In genomic region chr4:117866083-117866482, GRCm38 (mm10) we compare ENCODE assay signal across 8 mouse cellular contexts. TPM values are rescaled to one million over a fixed set of nuclear protein-coding genes. Genes with fewer than 3 reads are reported as not detected.
A peak's percentile ranks its signal among the peaks of the same experiment; 100 is the strongest.
DNase-seq lines count a peak whose midpoint lies in the region; ATAC-seq and TF ChIP-seq lines count a peak whose summit lies in the region.

No protein-coding gene starts in this region.

- CTCF ChIA-PET in Patski (lab: Charles Lee): interaction anchor here (1.8 kb wide), 1 partner anchor 12 kb away, joined by 3 read pairs; no protein-coding TSS in a partner anchor

- peak; percentile 66 for ATAC-seq in Patski
- ATAC-seq in granulocyte monocyte progenitor cell, adult 5-6 weeks (replicated peaks; ENCODE audit: poor library complexity, severe bottlenecking): peak; percentile 48
- ATAC-seq in neural tube, embryonic 14.5 days (ENCODE audit: low read depth): peak; percentile 32; the same call in 1 of the 2 replicates
- no peak for ATAC-seq in erythroid progenitor cell, adult 5-6 weeks (replicated peaks; ENCODE audit: low FRiP score, poor library complexity, severe bottlenecking)

- H3K9ac ChIP-seq in neural tube, embryonic 14.5 days (replicated peaks; ENCODE audit: low read depth, low read length): no peak overlapping the region

- POLR2A ChIA-PET in Patski (lab: Charles Lee): interaction anchor here (0.6 to 1.3 kb wide), 2 partner anchors 11 to 137 kb away, joined by 3 read pairs; no protein-coding TSS in a partner anchor

- no peak overlapping the region for H3K4me3 ChIP-seq in neural tube, embryonic 14.5 days (ENCODE audit: low read depth, low read length)
- no peak overlapping the region for H3K4me3 ChIP-seq in hindbrain, embryonic 10.5 days

- TF ChIP-seq CTCF in Patski (IDR thresholded peaks at IDR 0.05): no peak

- H3K27ac ChIP-seq in neural tube, embryonic 14.5 days (ENCODE audit: low read depth, low read length): 0 out of 2 replicates have a peak overlapping the region, but pooled peaks have one; percentile 34
- no peak overlapping the region for H3K27ac ChIP-seq in hindbrain, embryonic 10.5 days

- 53% methylated on average over 9 of the region's 9 CpGs for WGBS in neural tube, embryonic 14.5 days
- 61% methylated on average over 9 of the region's 9 CpGs for WGBS in hindbrain, embryonic 10.5 days

- DNase-seq in cerebellum, adult 18-20 months: peak; percentile 33 to 35
- no peak for DNase-seq in cerebellum, adult 9-10 months
- DNase-seq in Patski (ENCODE audit: low read depth, low spot score): peak; percentile 55
- DNase-seq in kidney, postnatal 10 days: peak; percentile 90
- no peak for DNase-seq in hindbrain, embryonic 10.5 days (ENCODE audit: low spot score)

- no peaks in the 10 kb centered on the region for H3K27me3 ChIP-seq in Patski
- no peaks in the 10 kb centered on the region for H3K27me3 ChIP-seq in neural tube, embryonic 14.5 days (ENCODE audit: control insufficient read depth, insufficient read depth, low read length)
- H3K27me3 ChIP-seq in hindbrain, embryonic 10.5 days (ENCODE audit: insufficient read depth, poor library complexity, severe bottlenecking): peaks cover 15% of the 10 kb centered on the region

- peaks cover 7% of the 10 kb centered on the region; the same call in 1 of the 2 replicates for H3K4me1 ChIP-seq in neural tube, embryonic 14.5 days (ENCODE audit: control insufficient read depth, insufficient read depth, low read length)
- peaks cover 53% of the 10 kb centered on the region for H3K4me1 ChIP-seq in hindbrain, embryonic 10.5 days (replicated peaks)

- no peak overlapping the region for H3K4me2 ChIP-seq in neural tube, embryonic 14.5 days (ENCODE audit: low read depth, low read length)

- no peaks in the 10 kb centered on the region for H3K9me3 ChIP-seq in neural tube, embryonic 14.5 days (ENCODE audit: control insufficient read depth, low read length)
- H3K9me3 ChIP-seq in hindbrain, embryonic 10.5 days: no peaks in the 10 kb centered on the region

- no peaks in the 10 kb centered on the region for H3K36me3 ChIP-seq in neural tube, embryonic 14.5 days (ENCODE audit: control insufficient read depth, insufficient read depth, low read length)
- H3K36me3 ChIP-seq in hindbrain, embryonic 10.5 days: no peaks in the 10 kb centered on the region

- in situ Hi-C loops in Patski (cut with MboI; ENCODE audit: low pct_unique_long_range_greater_than_20kb): no loop called here

RNA-seq across cellular contexts. Expression of gene Ccdc24, which starts 6.3 kb away (rescaled TPM):
- polyA plus RNA-seq in Patski (2021): 0.78 TPM
- total RNA-seq in granulocyte monocyte progenitor cell, adult 5-6 weeks (2014; fragmentation: Nextera tagmentation): not detected in 2 replicates
- not detected in 2 replicates for total RNA-seq in granulocyte monocyte progenitor cell, adult 5-6 weeks (2017)
- polyA plus RNA-seq in neural tube, embryonic 14.5 days (2014; fragmentation: Nextera tagmentation; extraction: Ambion mirVana): 1.4 and 2.6 TPM in 2 replicates
- 1.3 TPM in 1 of 2 replicates, not detected in the other for total RNA-seq in erythroid progenitor cell, adult 5-6 weeks (2015; ENCODE audit: low replicate concordance)
- 0.98 and 17.2 TPM in 2 replicates for total RNA-seq in erythroid progenitor cell, adult 5-6 weeks (2017; ENCODE audit: low replicate concordance)
- 2.0 and 2.4 TPM in 2 replicates for polyA plus RNA-seq in hindbrain, embryonic 10.5 days (2016; fragmentation: Nextera tagmentation; extraction: Ambion mirVana)

RNA-seq across cellular contexts. Expression of gene B4galt2, which starts 17.2 kb away (rescaled TPM):
- 26.0 TPM for polyA plus RNA-seq in Patski (2021)
- 0.73 TPM in 1 of 2 replicates, not detected in the other for total RNA-seq in granulocyte monocyte progenitor cell, adult 5-6 weeks (2014; fragmentation: Nextera tagmentation)
- total RNA-seq in granulocyte monocyte progenitor cell, adult 5-6 weeks (2017): 0.04 TPM in 1 of 2 replicates, not detected in the other
- 68.7 and 73.6 TPM in 2 replicates for polyA plus RNA-seq in neural tube, embryonic 14.5 days (2014; fragmentation: Nextera tagmentation; extraction: Ambion mirVana)
- not detected in 2 replicates for total RNA-seq in erythroid progenitor cell, adult 5-6 weeks (2015; ENCODE audit: low replicate concordance)
- total RNA-seq in erythroid progenitor cell, adult 5-6 weeks (2017; ENCODE audit: low replicate concordance): 0.45 TPM in 1 of 2 replicates, not detected in the other
- polyA plus RNA-seq in hindbrain, embryonic 10.5 days (2016; fragmentation: Nextera tagmentation; extraction: Ambion mirVana): 22.7 and 31.7 TPM in 2 replicates

RNA-seq across cellular contexts. Expression of gene Atp6v0b, which starts 21.1 kb away (rescaled TPM):
- 236 TPM for polyA plus RNA-seq in Patski (2021)
- 253 and 300 TPM in 2 replicates for total RNA-seq in granulocyte monocyte progenitor cell, adult 5-6 weeks (2014; fragmentation: Nextera tagmentation)
- 97.8 and 111 TPM in 2 replicates for total RNA-seq in granulocyte monocyte progenitor cell, adult 5-6 weeks (2017)
- 578 and 652 TPM in 2 replicates for polyA plus RNA-seq in neural tube, embryonic 14.5 days (2014; fragmentation: Nextera tagmentation; extraction: Ambion mirVana)
- 288 and 327 TPM in 2 replicates for total RNA-seq in erythroid progenitor cell, adult 5-6 weeks (2015; ENCODE audit: low replicate concordance)
- total RNA-seq in erythroid progenitor cell, adult 5-6 weeks (2017; ENCODE audit: low replicate concordance): 61.0 and 77.4 TPM in 2 replicates
- polyA plus RNA-seq in hindbrain, embryonic 10.5 days (2016; fragmentation: Nextera tagmentation; extraction: Ambion mirVana): 208 and 263 TPM in 2 replicates

RNA-seq across cellular contexts. Expression of gene Dph2, which starts 25.7 kb away (rescaled TPM):
- polyA plus RNA-seq in Patski (2021): 7.0 TPM
- total RNA-seq in granulocyte monocyte progenitor cell, adult 5-6 weeks (2014; fragmentation: Nextera tagmentation): 13.3 and 15.6 TPM in 2 replicates
- 8.9 and 9.6 TPM in 2 replicates for total RNA-seq in granulocyte monocyte progenitor cell, adult 5-6 weeks (2017)
- polyA plus RNA-seq in neural tube, embryonic 14.5 days (2014; fragmentation: Nextera tagmentation; extraction: Ambion mirVana): 21.5 and 22.9 TPM in 2 replicates
- total RNA-seq in erythroid progenitor cell, adult 5-6 weeks (2015; ENCODE audit: low replicate concordance): 0.72 and 0.84 TPM in 2 replicates
- total RNA-seq in erythroid progenitor cell, adult 5-6 weeks (2017; ENCODE audit: low replicate concordance): 1.2 and 5.9 TPM in 2 replicates
- 27.1 and 27.5 TPM in 2 replicates for polyA plus RNA-seq in hindbrain, embryonic 10.5 days (2016; fragmentation: Nextera tagmentation; extraction: Ambion mirVana)

RNA-seq across cellular contexts. Expression of gene Slc6a9, which starts 31.8 kb away (rescaled TPM):
- 12.8 TPM for polyA plus RNA-seq in Patski (2021)
- not detected in 2 replicates for total RNA-seq in granulocyte monocyte progenitor cell, adult 5-6 weeks (2014; fragmentation: Nextera tagmentation)
- not detected in 2 replicates for total RNA-seq in granulocyte monocyte progenitor cell, adult 5-6 weeks (2017)
- 32.7 and 42.9 TPM in 2 replicates for polyA plus RNA-seq in neural tube, embryonic 14.5 days (2014; fragmentation: Nextera tagmentation; extraction: Ambion mirVana)
- 273 and 276 TPM in 2 replicates for total RNA-seq in erythroid progenitor cell, adult 5-6 weeks (2015; ENCODE audit: low replicate concordance)
- total RNA-seq in erythroid progenitor cell, adult 5-6 weeks (2017; ENCODE audit: low replicate concordance): 282 and 375 TPM in 2 replicates
- polyA plus RNA-seq in hindbrain, embryonic 10.5 days (2016; fragmentation: Nextera tagmentation; extraction: Ambion mirVana): 7.2 and 7.3 TPM in 2 replicates

Comparison
In these comparisons a context has a peak if more than half of its experiments do, and no peak if none do; other contexts are left out.
1. DNase-seq: peak in cerebellum, adult 18-20 months (2 of 2), Patski (single experiment) and kidney, postnatal 10 days (single experiment); none in cerebellum, adult 9-10 months (single experiment) and hindbrain, embryonic 10.5 days (single experiment).